Mouse (Mus musculus) bone marrow macrophage, adult 2 months (primary cell): ENCODE data around the gene Gm29666. TPM values are rescaled to one million over a fixed set of nuclear protein-coding genes. Genes with fewer than 3 reads are reported as not detected.
A peak's percentile ranks its signal among the peaks of the same experiment; 100 is the strongest.

Experiments
- H3K27ac ChIP-seq: 2 replicates; pipeline ENCODE4 v1.5.1; 2012; ENCODE audit warnings: low read depth, low read length; ENCODE audit not compliant: insufficient read depth
- H3K4me1 ChIP-seq: 2 replicates; pipeline ENCODE4 v1.6.1; 2012; ENCODE audit warnings: low read length; ENCODE audit not compliant: control insufficient read depth, insufficient read depth
- H3K4me3 ChIP-seq: 2 replicates; pipeline ENCODE4 v1.5.1; 2012; ENCODE audit warnings: mild to moderate bottlenecking, low read length, moderate library complexity; ENCODE audit not compliant: insufficient read depth
- CTCF ChIP-seq: IDR thresholded peaks from 2 replicates; pipeline ENCODE4 v1.5.1; 2012; ENCODE audit warnings: low read depth, mild to moderate bottlenecking, low read length, moderate library complexity
- POLR2A ChIP-seq: IDR thresholded peaks from 2 replicates; pipeline ENCODE4 v1.6.1; 2012; ENCODE audit warnings: mild to moderate bottlenecking, low read depth, low read length, borderline replicate concordance
- polyA plus RNA-seq: library from polyadenylated mRNA; stranded (reverse); fragments of >200 nt; gene quantifications from 2 replicates; pipeline ENCODE4 v1.2.4, GENCODE M21; 2012; ENCODE audit not compliant: missing spikeins, insufficient read depth, insufficient read length

Gene Gm29666
- 0.25 and 0.29 TPM in 2 replicates for polyA plus RNA-seq

DNA sequence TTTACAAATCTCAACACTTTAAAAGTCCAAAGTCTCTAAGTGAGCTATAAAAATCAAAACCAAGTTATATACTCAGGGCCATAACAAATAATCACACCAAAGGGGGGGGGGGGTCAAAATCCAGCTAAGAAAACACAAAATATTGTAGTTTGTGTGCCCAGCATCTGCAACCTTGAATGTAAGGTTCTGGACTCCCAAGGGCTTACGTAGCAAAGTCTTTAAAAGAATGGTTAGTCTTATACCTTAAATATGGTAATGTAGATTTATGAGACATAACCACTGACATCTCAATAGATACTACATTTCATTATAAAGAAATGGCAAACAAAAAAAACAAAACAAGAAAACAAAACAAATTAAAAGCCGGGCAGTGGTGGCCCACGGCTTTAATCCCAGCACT lies at the start of gene Gm29666:
Gene Gm29666, minus strand, starts transcription at position 101 of the 400 bp plus-strand sequence.
- TF ChIP-seq CTCF (no peak), POLR2A (no peak)
- H3K4me1 ChIP-seq: peaks cover 22% of the 10 kb centered on the region
- H3K4me3 ChIP-seq: no peak within 1 kb of the TSS
- no peak within 1 kb of the TSS for H3K27ac ChIP-seq

DNA sequence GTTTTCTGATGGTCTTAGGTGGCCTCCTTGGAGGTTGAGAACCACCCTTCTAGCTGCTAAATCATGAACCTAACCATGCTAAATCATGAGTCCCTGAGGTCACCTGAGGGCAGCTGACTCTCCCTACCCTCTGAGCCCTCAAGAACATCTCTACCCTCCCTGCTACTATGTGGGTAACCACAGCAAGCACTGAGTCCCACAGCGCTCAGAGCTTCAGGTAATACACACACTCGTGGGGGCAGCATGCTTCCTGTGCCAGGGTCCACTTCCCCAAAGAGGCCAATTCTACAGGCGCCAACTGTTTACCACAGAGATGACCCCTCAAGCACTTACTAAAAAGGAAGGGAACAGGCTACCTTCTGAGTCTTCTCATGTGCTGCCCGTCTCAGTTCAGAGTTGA lies 48.7 kb upstream of the Gm29666 start:
- H3K27ac ChIP-seq: no peak overlapping the region

DNA sequence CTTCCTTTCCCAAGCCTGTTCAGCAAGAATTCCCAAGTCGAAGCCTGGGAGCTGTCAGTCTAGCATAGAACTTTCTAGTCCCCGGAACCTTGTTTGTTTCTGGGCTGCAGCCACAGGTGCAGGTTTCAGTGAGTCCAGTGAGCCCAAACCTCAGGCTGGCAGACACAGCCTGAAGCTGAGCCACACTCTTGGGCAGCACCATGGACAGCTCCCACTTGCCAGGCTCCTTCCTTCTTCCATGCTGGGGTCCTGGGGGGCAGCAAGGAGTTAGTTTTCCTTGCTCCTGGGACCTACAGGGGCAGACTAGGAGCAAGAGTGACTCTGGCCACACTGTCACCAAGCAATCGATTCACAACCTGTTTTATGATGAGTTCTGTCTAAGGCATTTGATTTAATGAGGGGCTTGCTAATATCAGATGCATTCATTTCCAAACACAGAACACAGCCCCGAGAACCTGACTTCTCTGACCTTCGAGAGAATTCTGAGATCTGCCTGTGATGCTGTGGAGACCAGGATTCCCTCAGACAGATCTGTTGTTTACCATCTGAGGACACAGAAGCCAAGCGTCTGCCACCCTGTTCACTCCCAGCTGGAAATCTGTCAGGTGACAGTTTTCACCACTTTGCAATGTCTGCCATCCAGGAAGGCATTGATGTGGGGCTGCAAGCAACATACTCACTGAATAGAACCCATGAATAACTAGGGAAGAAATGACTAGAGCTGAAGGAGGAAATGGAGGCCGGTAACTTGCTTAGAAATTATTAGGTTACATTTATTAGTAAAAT lies 45.9 kb upstream of the Gm29666 start:
- TF ChIP-seq CTCF (no peak), POLR2A (no peak)
- Histone ChIP-seq H3K27ac (no peak overlapping the region), H3K4me3 (no peak overlapping the region)

More for the DNA sequence above, 48.7 kb upstream of the Gm29666 start:
- peaks cover 24% of the 10 kb centered on the region for H3K4me1 ChIP-seq
- TF ChIP-seq POLR2A (no peak), CTCF (no peak)
- H3K4me3 ChIP-seq: no peak overlapping the region

DNA sequence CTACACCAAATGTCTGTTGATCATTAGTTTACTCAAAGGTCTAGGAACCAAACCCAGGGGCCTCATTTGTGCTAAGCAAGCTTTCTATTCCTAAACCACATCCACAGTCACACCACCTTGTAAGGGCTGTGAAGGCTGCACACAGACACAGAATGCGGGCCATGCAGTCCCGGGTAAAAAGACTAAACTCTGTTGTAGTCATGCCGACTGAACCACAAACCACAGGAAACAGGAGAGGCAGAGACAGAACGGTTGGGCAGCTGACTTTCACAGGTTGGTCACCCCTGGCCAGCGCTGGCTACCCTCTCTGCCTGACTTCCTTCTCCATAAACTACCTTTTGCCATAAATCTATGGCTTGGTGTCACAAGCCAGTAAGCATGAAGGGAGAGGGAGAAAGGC lies 44.9 kb upstream of the Gm29666 start:
- Histone ChIP-seq H3K27ac (no peak overlapping the region), H3K4me1 (peaks cover 37% of the 10 kb centered on the region), H3K4me3 (no peak overlapping the region)
- TF ChIP-seq CTCF: no peak
- TF ChIP-seq POLR2A: no peak

More for the DNA sequence above, 45.9 kb upstream of the Gm29666 start:
- peaks cover 30% of the 10 kb centered on the region for H3K4me1 ChIP-seq

DNA sequence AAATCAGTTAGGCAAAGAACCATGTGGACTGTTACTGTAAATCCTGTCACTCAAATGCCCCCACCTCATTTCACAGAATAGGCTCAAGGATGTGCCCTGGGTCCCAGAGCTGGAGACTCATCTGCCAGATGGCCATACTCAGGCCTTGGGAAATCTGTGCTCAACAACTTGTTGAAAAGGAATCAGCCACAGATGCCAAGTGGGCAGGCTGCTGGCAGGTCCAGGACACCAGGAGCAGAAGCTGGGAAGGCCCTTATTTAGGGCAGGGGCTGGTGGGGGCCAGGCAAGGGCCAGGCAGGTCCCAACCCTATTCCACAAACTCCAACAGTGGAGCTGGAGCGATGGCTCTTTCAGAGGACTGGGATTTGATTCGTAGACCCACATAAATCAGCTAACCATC lies 42.7 kb upstream of the Gm29666 start:
- H3K4me3 ChIP-seq: no peak overlapping the region
- peaks cover 36% of the 10 kb centered on the region for H3K4me1 ChIP-seq
- no peak for TF ChIP-seq CTCF
- no peak for TF ChIP-seq POLR2A
- no peak overlapping the region for H3K27ac ChIP-seq

DNA sequence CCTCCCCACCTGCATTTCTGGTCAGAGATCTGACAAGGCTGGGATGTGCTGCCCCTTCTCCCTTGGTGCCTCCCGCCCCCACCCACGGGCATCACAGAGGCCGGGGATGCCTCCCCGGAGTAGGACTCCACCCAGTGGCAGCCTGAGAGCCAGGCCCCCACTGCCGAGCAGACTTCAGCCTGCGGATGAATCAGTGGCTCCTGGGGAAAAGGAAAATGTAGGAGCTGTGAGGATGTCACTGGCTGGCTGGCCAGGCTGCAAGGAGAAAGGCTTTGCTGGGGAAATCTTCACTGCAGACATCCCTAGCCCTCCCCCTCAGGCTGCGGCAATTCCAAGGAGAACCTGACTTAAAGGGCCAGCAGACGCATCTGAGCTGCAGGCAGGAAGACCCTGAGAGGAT lies 40.9 kb upstream of the Gm29666 start:
- peaks cover 36% of the 10 kb centered on the region for H3K4me1 ChIP-seq
- no peak for TF ChIP-seq POLR2A
- no peak for TF ChIP-seq CTCF
- H3K4me3 ChIP-seq: no peak overlapping the region
- H3K27ac ChIP-seq: no peak overlapping the region

DNA sequence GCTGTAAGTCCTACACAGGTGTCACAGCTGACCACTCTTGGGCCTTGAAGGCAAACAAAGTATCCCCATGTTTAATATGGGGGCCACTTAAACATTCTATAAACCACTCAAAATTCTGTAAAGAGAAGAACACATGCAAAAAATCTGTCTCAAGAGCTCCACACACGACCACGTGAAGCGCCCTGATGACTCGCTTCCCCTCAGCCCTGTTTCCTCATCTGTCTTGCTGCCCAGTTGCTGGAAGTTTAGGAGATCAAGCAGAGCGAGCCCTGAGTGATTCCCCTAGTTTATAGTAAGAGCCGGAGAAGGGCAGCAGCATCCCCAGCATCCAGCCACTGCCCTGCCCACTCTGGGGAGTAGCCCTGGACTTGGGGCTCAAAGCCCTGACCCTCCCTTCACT lies 40.1 kb upstream of the Gm29666 start:
- H3K4me1 ChIP-seq: peaks cover 30% of the 10 kb centered on the region
- H3K4me3 ChIP-seq: no peak overlapping the region
- no peak for TF ChIP-seq POLR2A
- no peak for TF ChIP-seq CTCF
- peak overlapping the region; percentile 24; the same call in 1 of the 2 replicates for H3K27ac ChIP-seq

DNA sequence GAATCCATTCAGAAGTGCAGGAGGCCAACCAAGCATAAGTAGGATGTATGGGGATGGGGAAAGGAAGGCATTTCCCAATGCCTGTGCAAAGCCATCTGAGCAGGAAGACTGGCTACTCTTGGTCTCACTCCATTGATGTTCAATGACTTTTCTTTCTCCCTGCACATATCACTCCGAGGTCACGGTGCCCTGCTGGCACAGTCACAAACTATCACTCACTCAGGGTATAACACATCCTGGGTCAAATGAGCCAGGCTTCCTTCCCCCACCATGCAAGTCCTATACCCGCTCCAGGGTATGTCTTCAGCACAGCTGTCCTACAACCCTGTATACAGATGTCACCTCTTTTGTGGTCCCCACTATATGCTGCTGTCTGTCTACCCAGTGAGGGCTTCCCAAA lies 38.5 kb upstream of the Gm29666 start:
- no peak overlapping the region for H3K4me3 ChIP-seq
- no peak overlapping the region for H3K27ac ChIP-seq
- H3K4me1 ChIP-seq: peaks cover 28% of the 10 kb centered on the region
- TF ChIP-seq POLR2A (no peak), CTCF (no peak)

DNA sequence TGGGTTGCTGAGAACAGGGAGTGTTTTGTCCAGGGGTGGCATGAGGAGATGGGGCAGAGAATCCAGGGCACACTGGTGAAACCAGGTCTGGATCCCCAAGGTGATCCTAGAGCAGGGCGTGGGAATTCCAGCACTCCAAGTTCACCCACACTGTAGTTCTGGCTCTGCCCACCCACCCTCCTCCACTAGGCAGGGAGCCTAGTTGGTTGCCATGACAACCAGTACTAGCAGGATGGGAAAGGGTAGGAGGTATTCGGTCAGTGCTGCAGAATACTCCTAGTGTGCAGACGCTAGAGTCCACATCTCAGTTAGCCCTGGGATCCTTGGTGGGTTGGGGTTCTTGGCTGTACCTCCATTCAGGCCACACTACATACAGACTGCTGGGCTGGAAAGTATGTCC lies 38.0 kb upstream of the Gm29666 start:
- no peak for TF ChIP-seq POLR2A
- TF ChIP-seq CTCF: no peak
- H3K4me3 ChIP-seq: no peak overlapping the region
- peaks cover 28% of the 10 kb centered on the region for H3K4me1 ChIP-seq
- H3K27ac ChIP-seq: no peak overlapping the region

DNA sequence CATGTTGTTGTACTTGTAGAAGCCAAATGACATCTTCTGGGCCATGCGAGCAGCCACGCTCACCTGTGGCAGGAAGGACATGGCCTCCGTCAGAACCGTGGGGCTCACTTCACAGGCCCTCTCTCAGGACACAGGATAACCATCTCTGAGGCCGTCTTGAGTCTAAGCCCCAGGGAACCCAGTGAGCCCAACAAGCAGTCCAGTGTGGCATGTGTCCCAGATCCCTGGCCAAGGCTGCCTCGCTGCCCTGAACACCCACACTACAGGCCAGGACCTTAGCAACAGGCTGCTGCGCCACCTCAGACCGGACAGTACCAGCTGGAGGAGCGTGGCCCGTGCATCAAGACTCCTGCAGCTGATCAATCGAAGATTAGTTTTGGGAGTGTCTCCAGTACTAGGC lies 33.4 kb upstream of the Gm29666 start:
- TF ChIP-seq CTCF: no peak
- TF ChIP-seq POLR2A: no peak
- Histone ChIP-seq H3K4me3 (no peak overlapping the region), H3K27ac (no peak overlapping the region), H3K4me1 (no peaks in the 10 kb centered on the region)
